ENCODE assay signal across 8 mouse cellular contexts in genomic region chr2:144550529-144550928, GRCm38 (mm10). TPM values are rescaled to one million over a fixed set of nuclear protein-coding genes. Genes with fewer than 3 reads are reported as not detected.
DNase-seq lines count a peak whose midpoint lies in the region; ATAC-seq lines count a peak whose summit lies in the region.

Rbbp9 (minus strand) TSS chr2:144550869.

- ATAC-seq in activated CD4-positive, CD25-positive, alpha-beta regulatory T cell, adult 4 months: peak; percentile 82
- ATAC-seq in hindbrain, embryonic 15.5 days (ENCODE audit: low FRiP score, low read depth): peak; percentile 98

- peak within 1 kb of the TSS; percentile 89 for H3K27ac ChIP-seq in hindbrain, embryonic 15.5 days (replicated peaks)

- H3K27me3 ChIP-seq in hindbrain, embryonic 15.5 days: no peaks in the 10 kb centered on the region

- WGBS in hindbrain, embryonic 15.5 days: 0% methylated on average over 17 of the region's 17 CpGs

- H3K4me3 ChIP-seq in hindbrain, embryonic 15.5 days: peak within 1 kb of the TSS; percentile 87

- peaks cover 12% of the 10 kb centered on the region for H3K36me3 ChIP-seq in hindbrain, embryonic 15.5 days

- H3K4me1 ChIP-seq in hindbrain, embryonic 15.5 days (replicated peaks): peaks cover 13% of the 10 kb centered on the region

- peak within 1 kb of the TSS; percentile 55 for H3K4me2 ChIP-seq in hindbrain, embryonic 15.5 days

- DNase-seq in cerebellum, postnatal 4 days (ENCODE audit: low spot score in 2 of 2): peak; percentile 43 to 51
- peak; percentile 51 for DNase-seq in gastrocnemius, adult 18-20 months (ENCODE audit: low spot score)
- peak; percentile 52 to 67 for DNase-seq in layer of hippocampus, postnatal 25 days (ENCODE audit: extremely low spot score in 1 of 2, low spot score in 1 of 2)
- peak; percentile 61 for DNase-seq in lung, postnatal 10 days
- peak; percentile 42 for DNase-seq in ovary, postnatal 14 days (ENCODE audit: low spot score)
- peak; percentile 45 to 51 for DNase-seq in thymus, postnatal 36 days

- H3K9me3 ChIP-seq in hindbrain, embryonic 15.5 days: no peaks in the 10 kb centered on the region

- peak within 1 kb of the TSS; percentile 94 for H3K9ac ChIP-seq in hindbrain, embryonic 15.5 days

RNA-seq across cellular contexts. Expression of gene Rbbp9, which starts in this region (rescaled TPM):
- polyA plus RNA-seq in activated CD4-positive, CD25-positive, alpha-beta regulatory T cell, adult 4 months (2017; shearing (Covaris generic)): 10 to 100 TPM in 1 of 2 experiments, 1 to 10 TPM in 1; 9.6 to 10.2 TPM
- 1 to 10 TPM; 5.9 TPM for total RNA-seq in gastrocnemius, adult 18-20 months (2021)
- polyA plus RNA-seq in hindbrain, embryonic 15.5 days (2015; fragmentation: Nextera tagmentation; extraction: Ambion mirVana): 50.6 and 51.5 TPM in 2 replicates
- total RNA-seq in layer of hippocampus, postnatal 25 days (2021): 10 to 100 TPM; 27.9 to 31.8 TPM

Comparison
In these comparisons a context has a peak if more than half of its experiments do, and no peak if none do; other contexts are left out.
1. Peak in every context shown above with its lines: DNase-seq, ATAC-seq, H3K4me3 ChIP-seq and H3K27ac ChIP-seq.
2. RNA of gene Rbbp9 (total RNA-seq): 27.9 to 31.8 TPM in layer of hippocampus, postnatal 25 days; 5.9 TPM in gastrocnemius, adult 18-20 months; every median in the first group is over 4 times any median in the second.